Mouse (Mus musculus): Measurements from ENCODE around the gene Ccnk.

GRCm38 (mm10) chr12:108203895-108204294 lies 24.5 kb downstream of the Ccnk start:
- no peak for TF ChIP-seq POLR2A (IDR thresholded peaks at IDR 0.05; ENCODE audit: low read depth, low read length)
- TF ChIP-seq CTCF (IDR thresholded peaks at IDR 0.05; ENCODE audit: borderline replicate concordance, insufficient read depth, low read length), result no peak

Measured in embryonic fibroblast, embryonic 13.5 days (primary cell).